ENCODE assay signal across 22 mouse cellular contexts in genomic region chr13:101876601-101877000, GRCm38 (mm10).
DNase-seq lines count a peak whose midpoint lies in the region; ATAC-seq lines count a peak whose summit lies in the region.
"Had no signal": no experiment of that assay in that cellular context is flagged by ENCODE, and none has a peak within 500 bp of the region (broad histone marks: within the 10 kb centered on the region; RNA-seq: fewer than 3 reads in every experiment).

No protein-coding gene starts in this region.

- no peak overlapping the region for H3K9ac ChIP-seq in heart, embryonic 12.5 days
- no peak overlapping the region for H3K9ac ChIP-seq in midbrain, embryonic 13.5 days (replicated peaks)
- no peak overlapping the region for H3K9ac ChIP-seq in midbrain, embryonic 15.5 days
- H3K9ac ChIP-seq: embryonic facial prominence, embryonic 12.5 days; forebrain, embryonic 13.5 days; forebrain, embryonic 15.5 days; forebrain, postnatal 0 days had no signal

- H3K36me3 ChIP-seq in heart, embryonic 10.5 days: no peaks in the 10 kb centered on the region
- no peaks in the 10 kb centered on the region for H3K36me3 ChIP-seq in heart, embryonic 12.5 days
- no peaks in the 10 kb centered on the region for H3K36me3 ChIP-seq in midbrain, embryonic 13.5 days
- no peaks in the 10 kb centered on the region for H3K36me3 ChIP-seq in midbrain, embryonic 15.5 days (replicated peaks)
- H3K36me3 ChIP-seq: embryonic facial prominence, embryonic 10.5 days; embryonic facial prominence, embryonic 12.5 days; forebrain, embryonic 15.5 days; G1E had no signal

- H3K4me1 ChIP-seq in heart, embryonic 10.5 days: no peaks in the 10 kb centered on the region
- H3K4me1 ChIP-seq in heart, embryonic 12.5 days (replicated peaks): no peaks in the 10 kb centered on the region
- no peaks in the 10 kb centered on the region for H3K4me1 ChIP-seq in midbrain, embryonic 13.5 days (replicated peaks)
- no peaks in the 10 kb centered on the region for H3K4me1 ChIP-seq in midbrain, embryonic 15.5 days
- H3K4me1 ChIP-seq: embryonic facial prominence, embryonic 10.5 days; embryonic facial prominence, embryonic 12.5 days; forebrain, embryonic 13.5 days; forebrain, embryonic 15.5 days had no signal

- H3K27ac ChIP-seq in heart, embryonic 10.5 days: no peak overlapping the region
- no peak overlapping the region for H3K27ac ChIP-seq in heart, embryonic 12.5 days (ENCODE audit: poor library complexity, severe bottlenecking)
- no peak overlapping the region for H3K27ac ChIP-seq in midbrain, embryonic 13.5 days
- no peak overlapping the region for H3K27ac ChIP-seq in midbrain, embryonic 15.5 days
- H3K27ac ChIP-seq: embryonic facial prominence, embryonic 10.5 days; embryonic facial prominence, embryonic 12.5 days; forebrain, embryonic 13.5 days; forebrain, embryonic 15.5 days had no signal

- no peak overlapping the region for H3K4me3 ChIP-seq in heart, embryonic 10.5 days
- no peak overlapping the region for H3K4me3 ChIP-seq in heart, embryonic 12.5 days
- H3K4me3 ChIP-seq in midbrain, embryonic 13.5 days (replicated peaks): no peak overlapping the region
- no peak overlapping the region for H3K4me3 ChIP-seq in midbrain, embryonic 15.5 days
- H3K4me3 ChIP-seq: embryonic facial prominence, embryonic 10.5 days; embryonic facial prominence, embryonic 12.5 days; forebrain, embryonic 13.5 days; forebrain, embryonic 15.5 days had no signal

- no peaks in the 10 kb centered on the region for H3K9me3 ChIP-seq in heart, embryonic 10.5 days
- no peaks in the 10 kb centered on the region for H3K9me3 ChIP-seq in heart, embryonic 12.5 days (replicated peaks)
- H3K9me3 ChIP-seq in midbrain, embryonic 13.5 days: no peaks in the 10 kb centered on the region
- H3K9me3 ChIP-seq in midbrain, embryonic 15.5 days: no peaks in the 10 kb centered on the region
- H3K9me3 ChIP-seq: embryonic facial prominence, embryonic 10.5 days; embryonic facial prominence, embryonic 12.5 days; forebrain, embryonic 13.5 days; forebrain, embryonic 15.5 days; G1E had no signal

- peak; percentile 27 for DNase-seq in adrenal gland, adult 2 months
- DNase-seq in adrenal gland, postnatal 10 days: no peak
- peak; percentile 70 for DNase-seq in heart, embryonic 10.5 days (ENCODE audit: low spot score)
- DNase-seq: adrenal gland, postnatal 14 days; B cell, adult 2 months; cerebellum, adult 11-12 months; cerebellum, adult 2 months; cerebellum, adult 9-10 months; cerebellum, postnatal 25 days; forebrain, postnatal 0 days had no signal

- no peak overlapping the region for H3K4me2 ChIP-seq in heart, embryonic 12.5 days
- H3K4me2 ChIP-seq in midbrain, embryonic 13.5 days (replicated peaks): no peak overlapping the region
- no peak overlapping the region for H3K4me2 ChIP-seq in midbrain, embryonic 15.5 days
- H3K4me2 ChIP-seq: embryonic facial prominence, embryonic 12.5 days; forebrain, embryonic 13.5 days; forebrain, embryonic 15.5 days had no signal

- no peaks in the 10 kb centered on the region for H3K27me3 ChIP-seq in heart, embryonic 10.5 days (ENCODE audit: insufficient read depth, poor library complexity, severe bottlenecking)
- H3K27me3 ChIP-seq in heart, embryonic 12.5 days (replicated peaks): no peaks in the 10 kb centered on the region
- no peaks in the 10 kb centered on the region for H3K27me3 ChIP-seq in midbrain, embryonic 13.5 days
- H3K27me3 ChIP-seq in midbrain, embryonic 15.5 days (replicated peaks): no peaks in the 10 kb centered on the region
- H3K27me3 ChIP-seq: CH12.LX; embryonic facial prominence, embryonic 12.5 days; forebrain, embryonic 13.5 days; forebrain, embryonic 15.5 days; Patski had no signal

- 70% methylated on average over 3 of the region's 3 CpGs for WGBS in heart, embryonic 10.5 days
- WGBS in heart, embryonic 12.5 days: 77% methylated on average over 3 of the region's 3 CpGs
- 69% methylated on average over 3 of the region's 3 CpGs for WGBS in midbrain, embryonic 13.5 days
- WGBS in midbrain, embryonic 15.5 days: 77% methylated on average over 3 of the region's 3 CpGs

- no peak for ATAC-seq in heart, embryonic 12.5 days (ENCODE audit: insufficient number of reproducible peaks, low FRiP score)
- 0 out of 2 replicates have a peak, but pooled peaks have one; percentile 24 for ATAC-seq in midbrain, embryonic 13.5 days
- ATAC-seq in midbrain, embryonic 15.5 days (replicated peaks): no peak
- ATAC-seq: activated CD4-positive, CD25-positive, alpha-beta regulatory T cell, adult 4 months; CD4-positive, CD25-positive, alpha-beta regulatory T cell, adult 4 months; forebrain, embryonic 13.5 days; forebrain, embryonic 15.5 days; forebrain, postnatal 0 days; Patski had no signal
